21 mouse cellular contexts compared by ENCODE assay signal in the genomic region with DNA sequence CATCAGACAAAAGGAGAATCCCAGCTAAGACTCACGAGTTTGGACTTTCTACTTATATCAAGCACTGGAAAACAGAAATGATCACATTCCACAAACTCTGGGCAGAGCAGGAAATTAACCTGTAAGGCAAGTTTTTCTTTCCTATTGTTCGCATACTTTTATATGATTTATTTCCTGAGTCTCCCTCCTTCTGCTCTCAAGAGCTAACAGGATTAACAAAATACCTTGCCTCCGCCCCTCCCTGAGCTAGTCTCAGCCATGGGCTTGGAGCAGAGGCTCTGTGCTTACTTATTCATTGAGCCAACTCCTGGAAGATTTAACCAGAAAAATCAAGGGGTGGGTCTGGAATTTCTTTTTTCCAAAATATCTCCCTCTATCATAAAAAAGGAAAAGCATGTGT.
A peak's percentile ranks its signal among the peaks of the same experiment; 100 is the strongest.
DNase-seq lines count a peak whose midpoint lies in the region; ATAC-seq and TF ChIP-seq lines count a peak whose summit lies in the region.
"Had no signal": no experiment of that assay in that cellular context is flagged by ENCODE, and none has a peak within 500 bp of the region (broad histone marks: within the 10 kb centered on the region; RNA-seq: fewer than 3 reads in every experiment).

No protein-coding gene starts in this region.

- H3K9ac ChIP-seq in heart, embryonic 15.5 days, result peak overlapping the region; percentile 19; the same call in 1 of the 2 replicates
- no peak overlapping the region for H3K9ac ChIP-seq in limb, embryonic 13.5 days
- H3K9ac ChIP-seq in limb, embryonic 14.5 days (ENCODE audit: low read depth, low read length, severe bottlenecking), result no peak overlapping the region
- no peak overlapping the region for H3K9ac ChIP-seq in hindbrain, embryonic 13.5 days
- H3K9ac ChIP-seq: forebrain, embryonic 12.5 days; midbrain, embryonic 12.5 days; neural tube, embryonic 13.5 days had no signal

- no peak for ATAC-seq in heart, embryonic 15.5 days (replicated peaks; ENCODE audit: insufficient number of reproducible peaks, insufficient read depth, low FRiP score, low read depth)
- no peak for ATAC-seq in limb, embryonic 13.5 days (ENCODE audit: low FRiP score, low read depth)
- no peak for ATAC-seq in limb, embryonic 14.5 days (ENCODE audit: low FRiP score, low read depth)
- ATAC-seq in hindbrain, embryonic 13.5 days (ENCODE audit: low FRiP score), result no peak
- ATAC-seq: activated CD4-positive, CD25-positive, alpha-beta regulatory T cell, adult 4 months; Patski had no signal

- no peak for TF ChIP-seq POLR2A in limb, embryonic 14.5 days (IDR thresholded peaks at IDR 0.05; ENCODE audit: borderline replicate concordance, extremely low read depth, insufficient read depth, insufficient read length)

- H3K36me3 ChIP-seq in heart, embryonic 15.5 days, result no peaks in the 10 kb centered on the region
- H3K36me3 ChIP-seq in limb, embryonic 13.5 days, result no peaks in the 10 kb centered on the region
- no peaks in the 10 kb centered on the region for H3K36me3 ChIP-seq in limb, embryonic 10.5 days
- no peaks in the 10 kb centered on the region for H3K36me3 ChIP-seq in limb, embryonic 14.5 days (ENCODE audit: control insufficient read depth, insufficient read depth, low read length)
- no peaks in the 10 kb centered on the region for H3K36me3 ChIP-seq in hindbrain, embryonic 13.5 days
- H3K36me3 ChIP-seq: forebrain, embryonic 12.5 days; hindbrain, embryonic 10.5 days; midbrain, embryonic 12.5 days; neural tube, embryonic 13.5 days had no signal

- H3K27ac ChIP-seq in heart, embryonic 15.5 days, result peak overlapping the region; percentile 55
- H3K27ac ChIP-seq in limb, embryonic 13.5 days, result 0 out of 2 replicates have a peak overlapping the region, but pooled peaks have one; percentile 55
- H3K27ac ChIP-seq in limb, embryonic 10.5 days, result no peak overlapping the region
- H3K27ac ChIP-seq in limb, embryonic 14.5 days (replicated peaks; ENCODE audit: low read depth, low read length), result 0 out of 2 replicates have a peak overlapping the region, but pooled peaks have one; percentile 21
- H3K27ac ChIP-seq in layer of hippocampus, adult 2 months, result no peak overlapping the region
- no peak overlapping the region for H3K27ac ChIP-seq in hindbrain, embryonic 13.5 days
- H3K27ac ChIP-seq: forebrain, embryonic 12.5 days; hindbrain, embryonic 10.5 days; macrophage; midbrain, embryonic 12.5 days; neural tube, embryonic 13.5 days had no signal

- DNase-seq in heart, adult 8-10 months (ENCODE audit: low spot score), result no peak
- DNase-seq in limb, embryonic 10.5 days (ENCODE audit: low spot score), result no peak
- DNase-seq in limb, embryonic 14.5 days (ENCODE audit: low spot score), result peak; percentile 37
- DNase-seq in lung, postnatal 36 days, result peak; percentile 48
- no peak for DNase-seq in layer of hippocampus, adult 2 months (ENCODE audit: low spot score in 2 of 2)
- DNase-seq: adrenal gland, postnatal 14 days; cerebellum, adult 2 months; gastrocnemius, postnatal 25 days; kidney, postnatal 14 days; thymus, postnatal 36 days had no signal

- no peak overlapping the region for H3K4me3 ChIP-seq in heart, embryonic 15.5 days
- H3K4me3 ChIP-seq in limb, embryonic 13.5 days, result no peak overlapping the region
- no peak overlapping the region for H3K4me3 ChIP-seq in limb, embryonic 10.5 days
- no peak overlapping the region for H3K4me3 ChIP-seq in limb, embryonic 14.5 days (replicated peaks; ENCODE audit: low read length)
- no peak overlapping the region for H3K4me3 ChIP-seq in layer of hippocampus, adult 2 months
- H3K4me3 ChIP-seq in hindbrain, embryonic 13.5 days, result no peak overlapping the region
- H3K4me3 ChIP-seq: forebrain, embryonic 12.5 days; hindbrain, embryonic 10.5 days; midbrain, embryonic 12.5 days; neural tube, embryonic 13.5 days had no signal

- H3K9me3 ChIP-seq in heart, embryonic 15.5 days (replicated peaks), result no peaks in the 10 kb centered on the region
- no peaks in the 10 kb centered on the region for H3K9me3 ChIP-seq in limb, embryonic 13.5 days
- H3K9me3 ChIP-seq in limb, embryonic 10.5 days (replicated peaks), result no peaks in the 10 kb centered on the region
- H3K9me3 ChIP-seq in limb, embryonic 14.5 days (ENCODE audit: control insufficient read depth, low read length), result no peaks in the 10 kb centered on the region
- H3K9me3 ChIP-seq in hindbrain, embryonic 13.5 days, result no peaks in the 10 kb centered on the region
- H3K9me3 ChIP-seq: forebrain, embryonic 12.5 days; hindbrain, embryonic 10.5 days; midbrain, embryonic 12.5 days; neural tube, embryonic 13.5 days had no signal

- 55% methylated on average over 3 of the region's 3 CpGs for WGBS in heart, embryonic 15.5 days
- WGBS in limb, embryonic 13.5 days, result 48% methylated on average over 3 of the region's 3 CpGs
- WGBS in limb, embryonic 10.5 days, result 72% methylated on average over 3 of the region's 3 CpGs
- 42% methylated on average over 3 of the region's 3 CpGs for whole genome bisulfite sequencing in limb, embryonic 14.5 days
- WGBS in hindbrain, embryonic 13.5 days, result 81% methylated on average over 3 of the region's 3 CpGs

- H3K4me2 ChIP-seq in heart, embryonic 15.5 days, result no peak overlapping the region
- H3K4me2 ChIP-seq in limb, embryonic 13.5 days (replicated peaks), result no peak overlapping the region
- no peak overlapping the region for H3K4me2 ChIP-seq in limb, embryonic 14.5 days (replicated peaks; ENCODE audit: low read depth, low read length, severe bottlenecking)
- no peak overlapping the region for H3K4me2 ChIP-seq in hindbrain, embryonic 13.5 days
- H3K4me2 ChIP-seq: forebrain, embryonic 12.5 days; liver, embryonic 11.5 days; midbrain, embryonic 12.5 days; neural tube, embryonic 13.5 days had no signal

- peaks cover 34% of the 10 kb centered on the region for H3K4me1 ChIP-seq in heart, embryonic 15.5 days (replicated peaks)
- peaks cover 31% of the 10 kb centered on the region for H3K4me1 ChIP-seq in limb, embryonic 13.5 days
- peaks cover 14% of the 10 kb centered on the region for H3K4me1 ChIP-seq in limb, embryonic 10.5 days
- peaks cover 25% of the 10 kb centered on the region; the same call in 1 of the 2 replicates for H3K4me1 ChIP-seq in limb, embryonic 14.5 days (ENCODE audit: control insufficient read depth, insufficient read depth, low read length)
- H3K4me1 ChIP-seq in hindbrain, embryonic 13.5 days (replicated peaks), result peaks cover 2% of the 10 kb centered on the region

- H3K27me3 ChIP-seq in heart, embryonic 15.5 days, result no peaks in the 10 kb centered on the region
- H3K27me3 ChIP-seq in limb, embryonic 13.5 days, result no peaks in the 10 kb centered on the region
- H3K27me3 ChIP-seq in limb, embryonic 10.5 days (ENCODE audit: low read depth, poor library complexity, severe bottlenecking), result no peaks in the 10 kb centered on the region
- no peaks in the 10 kb centered on the region for H3K27me3 ChIP-seq in limb, embryonic 14.5 days (ENCODE audit: control insufficient read depth, insufficient read depth, low read length)
- H3K27me3 ChIP-seq in hindbrain, embryonic 13.5 days, result no peaks in the 10 kb centered on the region
- H3K27me3 ChIP-seq: forebrain, embryonic 12.5 days; midbrain, embryonic 12.5 days; neural tube, embryonic 13.5 days; Patski had no signal

- no peak for TF ChIP-seq CTCF in layer of hippocampus, adult 2 months (conservative IDR thresholded peaks at IDR 0.05)

Comparison
In these comparisons a context has a peak if more than half of its experiments do, and no peak if none do; other contexts are left out.
1. H3K27ac ChIP-seq: peak in heart, embryonic 15.5 days (single experiment), limb, embryonic 13.5 days (single experiment) and limb, embryonic 14.5 days (single experiment); none in limb, embryonic 10.5 days (single experiment), layer of hippocampus, adult 2 months (single experiment) and hindbrain, embryonic 13.5 days (single experiment).
2. DNase-seq: peak in limb, embryonic 14.5 days (single experiment) and lung, postnatal 36 days (single experiment); none in heart, adult 8-10 months (single experiment), limb, embryonic 10.5 days (single experiment) and layer of hippocampus, adult 2 months (0 of 2).